Mouse (Mus musculus): ENCODE measurements around the gene B830017H08Rik. TPM values are rescaled to one million over a fixed set of nuclear protein-coding genes. Genes with fewer than 3 reads are reported as not detected.

B830017H08Rik gene
- polyA plus RNA-seq, 1 experiment from 2014 or later = 0.36 TPM

GRCm38 (mm10) chr16:17798321-17799180 is 34.4 kb upstream of the B830017H08Rik start:
- DNase-seq (ENCODE audit: low spot score) (peak; percentile 64), ATAC-seq (ENCODE audit: insufficient read depth, low FRiP score, low TSS enrichment) (no peak)
- Histone ChIP-seq H3K4me1 (ENCODE audit: control insufficient read depth, insufficient read depth, low read length) (peaks cover 20% of the 10 kb centered on the region), H3K36me3 (ENCODE audit: control insufficient read depth, insufficient read depth, low read length) (0 out of 2 replicates have a peak, but pooled peaks cover under 1% of the 10 kb centered on the region), H3K4me2 (ENCODE audit: low read depth) (peak overlapping the region; percentile 65), H3K27me3 (ENCODE audit: control insufficient read depth, insufficient read depth, low read length) (peaks cover 80% of the 10 kb centered on the region), H3K4me3 (ENCODE audit: low read depth, low read length) (peak overlapping the region; percentile 55), H3K9ac (ENCODE audit: low read length) (peak overlapping the region; percentile 73), H3K27ac (ENCODE audit: low read depth, low read length) (peak overlapping the region; percentile 24; the same call in 1 of the 2 replicates), H3K9me3 (ENCODE audit: control insufficient read depth, low read length) (no peaks in the 10 kb centered on the region)
- 1% methylated on average over 26 of the region's 45 CpGs for WGBS

- Histone ChIP-seq H3K9me3 (ENCODE audit: control insufficient read depth, low read length) (no peaks in the 10 kb centered on the region), H3K36me3 (ENCODE audit: control insufficient read depth, insufficient read depth, low read length) (0 out of 2 replicates have a peak, but pooled peaks cover 3% of the 10 kb centered on the region), H3K4me1 (ENCODE audit: control insufficient read depth, insufficient read depth, low read length) (peaks cover 29% of the 10 kb centered on the region), H3K9ac (ENCODE audit: low read length) (no peak overlapping the region), H3K4me3 (ENCODE audit: low read depth, low read length) (no peak overlapping the region), H3K4me2 (ENCODE audit: low read depth) (no peak overlapping the region), H3K27me3 (ENCODE audit: control insufficient read depth, insufficient read depth, low read length) (peaks cover 90% of the 10 kb centered on the region), H3K27ac (ENCODE audit: low read depth, low read length) (no peak overlapping the region)
- DNase-seq (ENCODE audit: low spot score) = no peak
- no peak for ATAC-seq (ENCODE audit: insufficient read depth, low FRiP score, low TSS enrichment)
Observed at GRCm38 (mm10) chr16:17799584-17799983, 33.3 kb upstream of the B830017H08Rik start.

GRCm38 (mm10) chr16:17801777-17802455 is 31.0 kb upstream of the B830017H08Rik start:
- no peak overlapping the region for H3K4me3 ChIP-seq (ENCODE audit: low read depth, low read length)
- 0 out of 2 replicates have a peak, but pooled peaks cover 3% of the 10 kb centered on the region for H3K36me3 ChIP-seq (ENCODE audit: control insufficient read depth, insufficient read depth, low read length)
- ATAC-seq (ENCODE audit: insufficient read depth, low FRiP score, low TSS enrichment) (no peak), DNase-seq (ENCODE audit: low spot score) (no peak)
- H3K27ac ChIP-seq (ENCODE audit: low read depth, low read length) = no peak overlapping the region
- no peak overlapping the region for H3K9ac ChIP-seq (ENCODE audit: low read length)
- H3K4me2 ChIP-seq (ENCODE audit: low read depth) = 0 out of 2 replicates have a peak overlapping the region, but pooled peaks have one; percentile 12
- peaks cover 40% of the 10 kb centered on the region for H3K4me1 ChIP-seq (ENCODE audit: control insufficient read depth, insufficient read depth, low read length)
- H3K27me3 ChIP-seq (ENCODE audit: control insufficient read depth, insufficient read depth, low read length) = peaks cover 97% of the 10 kb centered on the region
- H3K9me3 ChIP-seq (ENCODE audit: control insufficient read depth, low read length) = no peaks in the 10 kb centered on the region
- 5% methylated on average over 7 of the region's 7 CpGs for WGBS

- Histone ChIP-seq H3K9ac (ENCODE audit: low read length) (no peak overlapping the region), H3K36me3 (ENCODE audit: control insufficient read depth, insufficient read depth, low read length) (0 out of 2 replicates have a peak, but pooled peaks cover 3% of the 10 kb centered on the region), H3K27me3 (ENCODE audit: control insufficient read depth, insufficient read depth, low read length) (peaks cover 92% of the 10 kb centered on the region), H3K4me2 (ENCODE audit: low read depth) (peak overlapping the region; percentile 44), H3K27ac (ENCODE audit: low read depth, low read length) (no peak overlapping the region), H3K9me3 (ENCODE audit: control insufficient read depth, low read length) (no peaks in the 10 kb centered on the region), H3K4me3 (ENCODE audit: low read depth, low read length) (peak overlapping the region; percentile 22; the same call in 1 of the 2 replicates), H3K4me1 (ENCODE audit: control insufficient read depth, insufficient read depth, low read length) (peaks cover 41% of the 10 kb centered on the region)
- WGBS = 6% methylated on average over 18 of the region's 18 CpGs
- ATAC-seq (ENCODE audit: insufficient read depth, low FRiP score, low TSS enrichment) = no peak
- DNase-seq (ENCODE audit: low spot score) = peak; percentile 23
Observed at GRCm38 (mm10) chr16:17802456-17802838, 30.5 kb upstream of the B830017H08Rik start.

GRCm38 (mm10) chr16:17802839-17803674 is 29.9 kb upstream of the B830017H08Rik start:
- DNase-seq (ENCODE audit: low spot score) = peak; percentile 49
- ATAC-seq (ENCODE audit: insufficient read depth, low FRiP score, low TSS enrichment) = no peak
- peaks cover 88% of the 10 kb centered on the region for H3K27me3 ChIP-seq (ENCODE audit: control insufficient read depth, insufficient read depth, low read length)
- 2% methylated on average over 83 of the region's 83 CpGs for WGBS
- H3K9me3 ChIP-seq (ENCODE audit: control insufficient read depth, low read length) = no peaks in the 10 kb centered on the region
- no peak overlapping the region for H3K9ac ChIP-seq (ENCODE audit: low read length)
- peak overlapping the region; percentile 22; the same call in 1 of the 2 replicates for H3K4me3 ChIP-seq (ENCODE audit: low read depth, low read length)
- peak overlapping the region; percentile 44 for H3K4me2 ChIP-seq (ENCODE audit: low read depth)
- no peak overlapping the region for H3K27ac ChIP-seq (ENCODE audit: low read depth, low read length)
- peaks cover 44% of the 10 kb centered on the region for H3K4me1 ChIP-seq (ENCODE audit: control insufficient read depth, insufficient read depth, low read length)
- 0 out of 2 replicates have a peak, but pooled peaks cover 3% of the 10 kb centered on the region for H3K36me3 ChIP-seq (ENCODE audit: control insufficient read depth, insufficient read depth, low read length)

- Histone ChIP-seq H3K9ac (ENCODE audit: low read length) (no peak overlapping the region), H3K36me3 (ENCODE audit: control insufficient read depth, insufficient read depth, low read length) (0 out of 2 replicates have a peak, but pooled peaks cover 3% of the 10 kb centered on the region), H3K9me3 (ENCODE audit: control insufficient read depth, low read length) (no peaks in the 10 kb centered on the region), H3K27ac (ENCODE audit: low read depth, low read length) (no peak overlapping the region), H3K27me3 (ENCODE audit: control insufficient read depth, insufficient read depth, low read length) (peaks cover 80% of the 10 kb centered on the region), H3K4me2 (ENCODE audit: low read depth) (peak overlapping the region; percentile 51), H3K4me3 (ENCODE audit: low read depth, low read length) (peak overlapping the region; percentile 22), H3K4me1 (ENCODE audit: control insufficient read depth, insufficient read depth, low read length) (peaks cover 42% of the 10 kb centered on the region)
- WGBS = 7% methylated on average over 33 of the region's 33 CpGs
- no peak for ATAC-seq (ENCODE audit: insufficient read depth, low FRiP score, low TSS enrichment)
- DNase-seq (ENCODE audit: low spot score) = peak; percentile 30
Observed at GRCm38 (mm10) chr16:17803675-17804448, 29.1 kb upstream of the B830017H08Rik start.

- DNase-seq (ENCODE audit: low spot score) (peak; percentile 72), ATAC-seq (ENCODE audit: insufficient read depth, low FRiP score, low TSS enrichment) (no peak)
- no peaks in the 10 kb centered on the region for H3K9me3 ChIP-seq (ENCODE audit: control insufficient read depth, low read length)
- peaks cover 79% of the 10 kb centered on the region for H3K27me3 ChIP-seq (ENCODE audit: control insufficient read depth, insufficient read depth, low read length)
- H3K4me3 ChIP-seq (ENCODE audit: low read depth, low read length) = peak overlapping the region; percentile 18
- H3K36me3 ChIP-seq (ENCODE audit: control insufficient read depth, insufficient read depth, low read length) = 0 out of 2 replicates have a peak, but pooled peaks cover 3% of the 10 kb centered on the region
- H3K4me1 ChIP-seq (ENCODE audit: control insufficient read depth, insufficient read depth, low read length) = peaks cover 44% of the 10 kb centered on the region
- 2% methylated on average over 32 of the region's 33 CpGs for WGBS
- H3K4me2 ChIP-seq (ENCODE audit: low read depth) = peak overlapping the region; percentile 51
- no peak overlapping the region for H3K27ac ChIP-seq (ENCODE audit: low read depth, low read length)
- no peak overlapping the region for H3K9ac ChIP-seq (ENCODE audit: low read length)
Observed at GRCm38 (mm10) chr16:17804449-17804912, 28.4 kb upstream of the B830017H08Rik start.

Data from neural tube, embryonic 11.5 days (tissue).